Comparison of ENCODE assay signal across 21 mouse cellular contexts in genomic region chr12:57016324-57016723, GRCm38 (mm10).
DNase-seq lines count a peak whose midpoint lies in the region; ATAC-seq and TF ChIP-seq lines count a peak whose summit lies in the region.
"Had no signal": no experiment of that assay in that cellular context is flagged by ENCODE, and none has a peak within 500 bp of the region (broad histone marks: within the 10 kb centered on the region; RNA-seq: fewer than 3 reads in every experiment).

No protein-coding gene starts in this region.

- 64% methylated on average over 3 of the region's 3 CpGs for WGBS in kidney, embryonic 16.5 days
- 63% methylated on average over 3 of the region's 3 CpGs for WGBS in kidney, embryonic 15.5 days
- WGBS in lung, postnatal 0 days, result 41% methylated on average over 3 of the region's 3 CpGs

- no peaks in the 10 kb centered on the region for H3K27me3 ChIP-seq in kidney, embryonic 16.5 days (ENCODE audit: insufficient read depth, low read length)
- 0 out of 2 replicates have a peak, but pooled peaks cover 3% of the 10 kb centered on the region for H3K27me3 ChIP-seq in kidney, embryonic 15.5 days
- H3K27me3 ChIP-seq in lung, postnatal 0 days (replicated peaks; ENCODE audit: insufficient read depth, low read length), result no peaks in the 10 kb centered on the region
- H3K27me3 ChIP-seq: embryonic facial prominence, embryonic 15.5 days; intestine, embryonic 15.5 days; limb, embryonic 15.5 days had no signal

- no peak overlapping the region for H3K9ac ChIP-seq in kidney, embryonic 16.5 days (replicated peaks; ENCODE audit: low read length)
- H3K9ac ChIP-seq in kidney, embryonic 15.5 days, result no peak overlapping the region
- H3K9ac ChIP-seq in lung, postnatal 0 days (replicated peaks; ENCODE audit: low read depth), result no peak overlapping the region
- H3K9ac ChIP-seq: embryonic facial prominence, embryonic 15.5 days; intestine, embryonic 15.5 days; limb, embryonic 15.5 days; liver, embryonic 14.5 days had no signal

- H3K36me3 ChIP-seq in kidney, embryonic 16.5 days (ENCODE audit: insufficient read depth, low read length), result no peaks in the 10 kb centered on the region
- no peaks in the 10 kb centered on the region for H3K36me3 ChIP-seq in kidney, embryonic 15.5 days
- no peaks in the 10 kb centered on the region for H3K36me3 ChIP-seq in lung, postnatal 0 days (ENCODE audit: insufficient read depth, low read length)
- H3K36me3 ChIP-seq: embryonic facial prominence, embryonic 15.5 days; heart, embryonic 10.5 days; intestine, embryonic 15.5 days; limb, embryonic 15.5 days; midbrain, embryonic 10.5 days had no signal

- H3K4me2 ChIP-seq in kidney, embryonic 16.5 days (replicated peaks; ENCODE audit: low read depth, low read length), result no peak overlapping the region
- no peak overlapping the region for H3K4me2 ChIP-seq in kidney, embryonic 15.5 days
- no peak overlapping the region for H3K4me2 ChIP-seq in lung, postnatal 0 days (replicated peaks; ENCODE audit: low read depth, low read length)
- H3K4me2 ChIP-seq: embryonic facial prominence, embryonic 15.5 days; intestine, embryonic 15.5 days; limb, embryonic 15.5 days had no signal

- 0 out of 2 replicates have a peak, but pooled peaks have one; percentile 4 for TF ChIP-seq CTCF in lung, postnatal 0 days (IDR thresholded peaks at IDR 0.05)

- no peak overlapping the region for H3K4me3 ChIP-seq in kidney, embryonic 16.5 days (ENCODE audit: low read length)
- no peak overlapping the region for H3K4me3 ChIP-seq in kidney, embryonic 15.5 days (replicated peaks)
- H3K4me3 ChIP-seq in lung, postnatal 0 days (ENCODE audit: low read depth, low read length), result no peak overlapping the region
- H3K4me3 ChIP-seq: embryonic facial prominence, embryonic 15.5 days; heart, embryonic 10.5 days; intestine, embryonic 15.5 days; limb, embryonic 15.5 days; midbrain, embryonic 10.5 days had no signal

- no peaks in the 10 kb centered on the region for H3K9me3 ChIP-seq in kidney, embryonic 16.5 days (ENCODE audit: low read length)
- H3K9me3 ChIP-seq in kidney, embryonic 15.5 days (replicated peaks), result no peaks in the 10 kb centered on the region
- no peaks in the 10 kb centered on the region for H3K9me3 ChIP-seq in lung, postnatal 0 days (ENCODE audit: low read length)
- H3K9me3 ChIP-seq: embryonic facial prominence, embryonic 15.5 days; heart, embryonic 10.5 days; intestine, embryonic 15.5 days; limb, embryonic 15.5 days; midbrain, embryonic 10.5 days had no signal

- 0 out of 2 replicates have a peak, but pooled peaks have one; percentile 35 for ATAC-seq in kidney, embryonic 16.5 days (ENCODE audit: low FRiP score, low TSS enrichment)
- ATAC-seq in kidney, embryonic 15.5 days (replicated peaks; ENCODE audit: low FRiP score), result no peak
- no peak for ATAC-seq in lung, postnatal 0 days
- ATAC-seq: forebrain, embryonic 14.5 days; hindbrain, embryonic 16.5 days; intestine, embryonic 15.5 days had no signal

- no peaks in the 10 kb centered on the region for H3K4me1 ChIP-seq in kidney, embryonic 16.5 days (ENCODE audit: insufficient read depth, low read length)
- H3K4me1 ChIP-seq in kidney, embryonic 15.5 days, result no peaks in the 10 kb centered on the region
- H3K4me1 ChIP-seq in lung, postnatal 0 days (ENCODE audit: insufficient read depth, low read depth, low read length), result no peaks in the 10 kb centered on the region
- H3K4me1 ChIP-seq: embryonic facial prominence, embryonic 15.5 days; intestine, embryonic 15.5 days; limb, embryonic 15.5 days; midbrain, embryonic 10.5 days had no signal

- H3K27ac ChIP-seq in kidney, embryonic 16.5 days (ENCODE audit: low read length), result no peak overlapping the region
- H3K27ac ChIP-seq in kidney, embryonic 15.5 days, result no peak overlapping the region
- H3K27ac ChIP-seq in lung, postnatal 0 days (ENCODE audit: low read length), result no peak overlapping the region
- H3K27ac ChIP-seq: embryonic facial prominence, embryonic 15.5 days; heart, embryonic 10.5 days; intestine, embryonic 15.5 days; limb, embryonic 15.5 days; liver, embryonic 14.5 days; macrophage; midbrain, embryonic 10.5 days had no signal

- TF ChIP-seq EP300 in lung, postnatal 0 days (IDR thresholded peaks at IDR 0.05), result no peak

- DNase-seq in lung, postnatal 0 days (ENCODE audit: low spot score), result peak; percentile 22
- DNase-seq in lung, postnatal 10 days, result no peak
- DNase-seq in embryo, embryonic 9.5 days (ENCODE audit: extremely low spot score), result peak; percentile 9
- peak; percentile 47 for DNase-seq in mesoderm, embryonic 11.5 days (ENCODE audit: low read depth, low spot score)
- no peak for DNase-seq in thymus, postnatal 25 days
- DNase-seq: adrenal gland, postnatal 36 days; cerebellum, adult 9-10 months; heart, postnatal 4 days; layer of hippocampus, adult 9-11 months; right cerebral cortex, postnatal 14 days had no signal

Comparison
In these comparisons a context has a peak if more than half of its experiments do, and no peak if none do; other contexts are left out.
1. DNase-seq: peak in lung, postnatal 0 days (single experiment), embryo, embryonic 9.5 days (single experiment) and mesoderm, embryonic 11.5 days (single experiment); none in lung, postnatal 10 days (single experiment) and thymus, postnatal 25 days (single experiment).